Mouse (Mus musculus) forebrain, postnatal 0 days (tissue): ENCODE data around the gene Prkcsh. TPM values are rescaled to one million over a fixed set of nuclear protein-coding genes. Genes with fewer than 3 reads are reported as not detected.
A peak's percentile ranks its signal among the peaks of the same experiment; 100 is the strongest.

Experiments used
- ATAC-seq: fragments of 200-750 bp; cut with Nextera tagmentation; 2 replicates; pipeline ENCODE4 v1.8.0; 2017; ENCODE audit warnings: mild to moderate bottlenecking, moderate library complexity
- DNase-seq: peaks from one replicate; pipeline ENCODE4 v3.0.0-alpha.2; 2015
- H3K27ac ChIP-seq: fragments of 300-500 bp; sonication (generic); 2 replicates; pipeline ENCODE4 v1.5.1; 2014; ENCODE audit warnings: low read depth, mild to moderate bottlenecking, antibody characterized with exemption, low read length, moderate library complexity, mixed read lengths
- H3K27me3 ChIP-seq: fragments of 300-500 bp; sonication (generic); 2 replicates; pipeline ENCODE4 v1.6.1; 2014; ENCODE audit warnings: mild to moderate bottlenecking, low read length, mixed read lengths; ENCODE audit not compliant: insufficient read depth
- H3K36me3 ChIP-seq: fragments of 300-500 bp; sonication (generic); 2 replicates; pipeline ENCODE4 v1.6.1; 2014; ENCODE audit warnings: mild to moderate bottlenecking, moderate library complexity; ENCODE audit not compliant: insufficient read depth
- H3K4me1 ChIP-seq: fragments of 300-500 bp; sonication (generic); 2 replicates; pipeline ENCODE4 v1.6.1; 2014; ENCODE audit warnings: antibody characterized with exemption; ENCODE audit not compliant: insufficient read depth
- H3K4me2 ChIP-seq: fragments of 300-500 bp; sonication (generic); 2 replicates; pipeline ENCODE4 v1.6.1; 2014; ENCODE audit warnings: low read depth, mild to moderate bottlenecking, moderate library complexity
- H3K4me3 ChIP-seq: fragments of 300-500 bp; sonication (generic); 2 replicates; pipeline ENCODE4 v1.5.1; 2014; ENCODE audit warnings: low read depth, low read length, mixed read lengths
- H3K9ac ChIP-seq: fragments of 300-500 bp; sonication (generic); 2 replicates; pipeline ENCODE4 v1.6.1; 2014; ENCODE audit warnings: mild to moderate bottlenecking
- H3K9me3 ChIP-seq: fragments of 300-500 bp; sonication (generic); 2 replicates; pipeline ENCODE4 v1.6.1; 2016; ENCODE audit warnings: low read length
- CTCF ChIP-seq: sonication (generic); IDR thresholded peaks from 2 replicates; pipeline ENCODE4 v1.5.1; 2016; ENCODE audit warnings: antibody characterized with exemption, control low read depth, low read depth
- WGBS: fragments of 180-500 bp; shearing (Covaris S2); extraction: QIAGEN DNeasy Blood & Tissue Kit; methylation state at CpG from one replicate; pipeline ENCODE4 v1.1.7; 2014; 5-methylcytosine and 5-hydroxymethylcytosine counted together
- polyA plus RNA-seq: library from polyadenylated mRNA; unstranded; fragments of >200 nt; fragmentation: Nextera tagmentation; extraction: Ambion mirVana; gene quantifications from 2 replicates; pipeline ENCODE4 v1.2.1, GENCODE M21; 2015
- total RNA-seq: library from RNA; depleted of rRNA; stranded (reverse); fragments of >200 nt; gene quantifications from 2 replicates; pipeline ENCODE4 v1.2.3, GENCODE M21; 2014

Gene Prkcsh
- total and polyA plus RNA-seq, 2 experiments from 2014 or later = 67.4 to 86.5 TPM

DNA sequence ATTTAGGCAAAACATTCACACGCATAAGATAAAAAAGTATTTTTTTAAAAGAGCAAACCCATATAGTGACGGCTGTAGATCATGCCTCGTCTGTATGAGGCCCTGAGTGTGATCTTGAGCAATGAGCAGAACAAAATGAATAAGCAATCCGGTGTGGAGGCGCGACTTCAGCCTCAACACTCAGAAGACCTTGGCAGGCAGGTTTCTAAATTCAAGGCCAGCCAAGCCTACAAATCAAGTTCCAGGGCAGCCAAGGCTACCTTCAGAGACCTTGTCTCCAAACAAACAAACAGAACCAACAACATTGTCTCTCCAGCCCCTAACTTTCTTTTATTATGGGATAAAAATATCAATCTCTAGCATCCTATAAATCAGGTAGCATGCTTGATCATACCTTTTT is 2.3 kb upstream of the Prkcsh start:
- TF ChIP-seq CTCF = no peak
- no peaks in the 10 kb centered on the region for H3K27me3 ChIP-seq
- H3K27ac ChIP-seq = no peak overlapping the region
- H3K9ac ChIP-seq = no peak overlapping the region
- peaks cover 11% of the 10 kb centered on the region for H3K36me3 ChIP-seq
- no peak for DNase-seq
- H3K4me2 ChIP-seq = no peak overlapping the region
- WGBS = 94% methylated on average over 6 of the region's 6 CpGs
- no peaks in the 10 kb centered on the region for H3K9me3 ChIP-seq
- no peak for ATAC-seq
- H3K4me1 ChIP-seq = peaks cover 21% of the 10 kb centered on the region
- no peak overlapping the region for H3K4me3 ChIP-seq

DNA sequence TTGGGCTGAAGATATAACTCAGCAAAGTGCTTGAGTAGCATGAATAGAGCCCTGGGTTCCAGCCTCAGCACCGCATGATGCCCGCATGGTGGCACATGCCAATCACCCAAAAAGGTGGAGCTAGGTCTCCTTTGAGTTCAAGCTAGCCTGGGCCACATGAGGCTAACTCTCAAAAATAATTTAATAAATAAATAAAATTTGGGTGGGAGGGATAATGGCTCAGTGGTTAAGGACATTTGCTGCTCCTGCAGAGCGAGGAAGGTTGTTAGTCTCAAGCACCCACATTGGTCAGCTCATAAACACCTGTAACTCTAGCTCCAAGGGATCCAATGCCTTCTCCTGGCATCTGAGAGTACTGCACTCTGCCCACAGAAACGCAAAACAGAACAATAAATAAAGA is 973 bp upstream of the Prkcsh start:
- Histone ChIP-seq H3K36me3 (peaks cover 24% of the 10 kb centered on the region), H3K9me3 (no peaks in the 10 kb centered on the region), H3K4me2 (peak overlapping the region; percentile 76; the same call in 1 of the 2 replicates), H3K4me3 (no peak overlapping the region), H3K4me1 (peaks cover 21% of the 10 kb centered on the region), H3K27ac (0 out of 2 replicates have a peak overlapping the region, but pooled peaks have one; percentile 85), H3K9ac (no peak overlapping the region), H3K27me3 (no peaks in the 10 kb centered on the region)
- DNase-seq = no peak
- TF ChIP-seq CTCF = peak; percentile 31; the same call in 1 of the 2 replicates
- ATAC-seq = no peak
- 79% methylated on average over 4 of the region's 4 CpGs for WGBS

DNA sequence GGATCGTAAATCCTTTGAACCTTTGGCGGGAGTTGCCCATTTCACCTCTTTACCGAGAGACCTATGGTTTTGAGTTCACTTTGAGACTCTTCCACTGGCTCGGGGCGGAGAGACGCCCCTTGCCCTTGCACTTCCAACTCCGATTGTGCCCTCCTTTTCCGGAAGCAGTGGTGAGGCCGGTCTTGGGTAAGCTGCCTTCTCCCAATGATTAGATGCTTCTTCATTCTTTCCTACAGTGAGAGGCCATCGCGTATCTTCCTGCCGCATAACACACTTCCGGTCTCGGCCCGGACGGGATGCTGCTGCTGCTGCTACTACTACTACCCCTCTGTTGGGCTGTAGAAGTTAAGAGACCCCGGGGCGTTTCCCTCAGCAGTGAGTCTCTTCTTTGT is 553 bp downstream of the Prkcsh start:
- peaks cover 21% of the 10 kb centered on the region for H3K4me1 ChIP-seq
- DNase-seq (no peak), ATAC-seq (peak; percentile 19)
- peaks cover 35% of the 10 kb centered on the region for H3K36me3 ChIP-seq
- H3K4me3 ChIP-seq = peak overlapping the region; percentile 85
- H3K4me2 ChIP-seq = peak overlapping the region; percentile 86
- TF ChIP-seq CTCF = no peak
- H3K27me3 ChIP-seq = no peaks in the 10 kb centered on the region
- H3K27ac ChIP-seq = peak overlapping the region; percentile 86
- peak overlapping the region; percentile 75 for H3K9ac ChIP-seq
- under 1% methylated on average over 18 of the region's 18 CpGs for WGBS
- H3K9me3 ChIP-seq = no peaks in the 10 kb centered on the region

DNA sequence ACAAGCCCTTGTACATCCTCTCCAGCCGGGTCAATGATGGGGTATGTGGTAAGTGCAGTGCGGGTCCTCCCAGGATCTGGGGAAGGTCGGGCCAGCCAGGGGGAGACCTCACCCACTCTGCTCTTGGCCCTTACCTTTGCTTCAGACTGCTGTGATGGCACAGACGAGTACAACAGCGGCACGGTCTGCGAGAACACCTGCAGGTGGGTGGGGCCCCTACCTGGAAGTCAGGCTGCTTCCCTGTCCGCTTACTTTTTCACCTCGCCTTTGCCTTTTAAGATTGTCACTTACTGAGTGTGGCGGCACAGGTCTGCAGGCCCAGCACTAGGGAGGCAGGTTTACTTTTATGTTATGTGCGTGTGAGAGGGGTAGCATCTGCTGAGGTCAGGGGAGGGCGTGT is 1.9 kb downstream of the Prkcsh start:
- peaks cover 21% of the 10 kb centered on the region for H3K4me1 ChIP-seq
- DNase-seq (no peak), ATAC-seq (no peak)
- TF ChIP-seq CTCF = no peak
- H3K36me3 ChIP-seq = peaks cover 48% of the 10 kb centered on the region
- 97% methylated on average over 12 of the region's 12 CpGs for WGBS
- H3K4me3 ChIP-seq = no peak overlapping the region
- no peak overlapping the region for H3K9ac ChIP-seq
- no peaks in the 10 kb centered on the region for H3K27me3 ChIP-seq
- no peaks in the 10 kb centered on the region for H3K9me3 ChIP-seq
- no peak overlapping the region for H3K4me2 ChIP-seq
- no peak overlapping the region for H3K27ac ChIP-seq

DNA sequence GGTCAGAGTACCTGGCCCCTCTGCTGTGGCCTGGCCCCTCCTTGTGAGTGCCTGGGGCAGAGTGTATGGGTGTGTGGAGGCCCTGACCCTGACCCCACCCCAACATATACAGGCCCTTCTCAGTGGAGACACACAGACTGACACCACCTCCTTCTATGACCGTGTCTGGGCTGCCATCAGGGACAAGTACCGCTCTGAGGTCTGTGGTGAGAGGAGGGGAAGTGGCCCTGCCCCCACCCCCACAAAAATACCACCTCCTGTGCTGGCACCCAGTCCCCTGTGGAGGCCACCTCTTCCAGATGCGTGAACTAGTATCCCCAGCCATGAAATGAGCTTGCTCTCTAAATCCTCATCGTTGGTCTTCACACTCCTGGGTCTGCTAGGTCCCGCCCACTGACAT is 8.4 kb downstream of the Prkcsh start:
- no peak for TF ChIP-seq CTCF
- H3K27me3 ChIP-seq = no peaks in the 10 kb centered on the region
- no peaks in the 10 kb centered on the region for H3K4me1 ChIP-seq
- H3K9me3 ChIP-seq = no peaks in the 10 kb centered on the region
- H3K4me2 ChIP-seq = no peak overlapping the region
- DNase-seq (no peak), ATAC-seq (no peak)
- no peak overlapping the region for H3K9ac ChIP-seq
- H3K36me3 ChIP-seq = peaks cover 80% of the 10 kb centered on the region
- no peak overlapping the region for H3K27ac ChIP-seq
- H3K4me3 ChIP-seq = no peak overlapping the region
- WGBS = 92% methylated on average over 5 of the region's 5 CpGs

DNA sequence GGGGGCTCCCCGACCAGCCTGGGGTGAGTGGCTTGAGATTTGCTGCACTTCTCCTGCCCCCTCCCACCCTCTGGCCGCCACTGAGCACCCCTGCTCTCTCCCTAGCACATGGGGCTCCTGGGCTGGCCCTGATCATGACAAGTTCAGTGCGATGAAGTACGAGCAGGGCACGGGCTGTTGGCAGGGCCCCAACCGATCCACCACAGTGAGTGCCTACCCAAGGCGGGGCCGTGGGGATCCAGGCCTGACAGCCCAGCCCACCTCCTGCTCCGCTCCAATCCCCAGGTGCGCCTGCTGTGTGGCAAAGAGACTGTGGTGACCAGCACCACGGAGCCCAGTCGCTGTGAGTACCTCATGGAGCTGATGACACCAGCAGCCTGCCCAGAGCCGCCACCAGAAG is 10.1 kb downstream of the Prkcsh start:
- no peak overlapping the region for H3K4me3 ChIP-seq
- H3K27ac ChIP-seq = no peak overlapping the region
- DNase-seq = no peak
- WGBS = 86% methylated on average over 13 of the region's 13 CpGs
- no peak for TF ChIP-seq CTCF
- no peak overlapping the region for H3K9ac ChIP-seq
- no peaks in the 10 kb centered on the region for H3K4me1 ChIP-seq
- H3K36me3 ChIP-seq = peaks cover 80% of the 10 kb centered on the region
- no peaks in the 10 kb centered on the region for H3K27me3 ChIP-seq
- no peak overlapping the region for H3K4me2 ChIP-seq
- no peaks in the 10 kb centered on the region for H3K9me3 ChIP-seq
- ATAC-seq = peak; percentile 7; the same call in 1 of the 2 replicates

DNA sequence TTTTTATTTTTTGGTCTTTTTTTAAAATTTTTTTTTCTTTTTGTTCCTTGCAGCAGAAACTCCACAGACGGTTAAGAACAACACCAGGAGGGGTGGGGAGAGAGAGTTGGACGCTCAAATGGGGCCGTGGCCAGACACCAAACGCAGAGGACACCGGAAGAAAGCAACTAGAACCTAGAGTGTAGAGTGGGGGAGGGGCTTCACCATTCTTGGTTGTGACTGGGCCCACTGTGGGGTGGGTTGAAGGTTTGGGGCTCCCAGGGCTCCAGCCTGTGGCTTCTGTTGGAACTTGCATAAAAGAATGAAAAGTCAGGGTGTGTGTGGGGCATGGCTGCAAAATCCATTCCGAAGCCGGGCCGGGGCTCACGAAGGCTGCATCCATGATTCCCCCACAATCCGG is 13.6 kb downstream of the Prkcsh start:
- H3K9me3 ChIP-seq = no peaks in the 10 kb centered on the region
- 64% methylated on average over 10 of the region's 10 CpGs for WGBS
- peaks cover 59% of the 10 kb centered on the region for H3K36me3 ChIP-seq
- no peak for TF ChIP-seq CTCF
- no peak overlapping the region for H3K9ac ChIP-seq
- DNase-seq = no peak
- H3K27me3 ChIP-seq = no peaks in the 10 kb centered on the region
- H3K4me1 ChIP-seq = no peaks in the 10 kb centered on the region
- H3K27ac ChIP-seq = no peak overlapping the region
- no peak overlapping the region for H3K4me2 ChIP-seq
- no peak overlapping the region for H3K4me3 ChIP-seq
- ATAC-seq = no peak
